Mouse (Mus musculus) urinary bladder, postnatal 14 days (tissue): ENCODE measurements at regions not wholly inside any gene's neighbourhood (a gene's known extent, or its start where the extent isn't known, plus 50 kb on each side); places are given as distances from the start of the nearest gene placed in this dataset.
A peak's percentile ranks its signal among the peaks of the same experiment; 100 is the strongest.

Source experiments
- DNase-seq: peaks from one replicate; pipeline ENCODE4 v3.0.0; 2021; ENCODE audit warnings: low spot score

DNA sequence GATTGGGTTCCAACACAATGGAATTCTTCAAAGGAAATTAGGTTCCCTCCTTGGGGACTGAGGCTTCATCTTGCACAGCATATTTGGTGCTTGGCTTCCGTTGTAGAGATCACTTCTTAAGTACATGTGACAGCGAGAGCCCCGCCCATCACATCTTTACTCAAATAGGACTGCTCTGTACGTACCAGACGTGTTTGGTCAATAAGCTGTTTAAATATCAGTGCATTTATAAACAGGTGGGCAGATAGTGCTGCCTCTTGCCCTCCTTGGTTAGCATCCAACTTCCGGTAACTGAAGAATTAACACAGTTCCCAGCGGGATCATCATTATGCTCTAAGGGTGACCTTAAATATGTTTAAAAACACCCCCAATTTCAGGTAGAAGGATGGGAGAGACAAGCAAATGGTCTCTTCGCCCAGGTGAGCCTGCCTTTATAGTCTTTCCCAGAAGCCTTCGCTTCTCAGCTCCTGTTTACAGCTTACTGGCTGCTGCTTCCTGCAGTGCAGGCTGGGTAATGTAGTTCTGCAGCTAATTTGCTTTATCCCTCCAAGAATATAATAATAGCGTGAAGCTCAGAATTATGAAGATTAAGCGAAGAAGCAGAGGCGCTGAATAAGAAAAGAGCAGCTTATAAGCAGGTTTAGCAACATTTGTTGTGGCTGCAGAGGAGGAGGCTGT is 242.1 kb downstream of the Foxo1 start:
- peak; percentile 28 for DNase-seq

DNA sequence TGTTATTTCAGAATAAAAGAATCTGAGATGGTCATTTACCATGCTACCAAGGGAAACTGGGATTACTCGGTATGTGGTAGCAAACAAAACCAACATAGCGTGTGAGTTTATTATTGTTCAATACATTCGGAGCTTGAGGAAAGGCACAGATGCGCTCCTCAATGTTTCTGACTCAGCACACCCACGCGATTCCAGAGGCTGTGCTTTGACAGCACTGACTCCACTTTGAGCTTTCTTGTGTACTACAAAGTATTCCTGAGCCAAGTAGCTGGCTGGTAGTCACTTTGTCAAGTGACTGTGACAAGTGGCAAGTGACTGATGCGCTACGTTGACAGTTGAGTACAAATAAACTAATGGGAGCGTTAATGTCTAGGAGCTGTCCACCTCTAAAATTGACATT is 235.8 kb downstream of the Foxo1 start:
- no peak for DNase-seq

DNA sequence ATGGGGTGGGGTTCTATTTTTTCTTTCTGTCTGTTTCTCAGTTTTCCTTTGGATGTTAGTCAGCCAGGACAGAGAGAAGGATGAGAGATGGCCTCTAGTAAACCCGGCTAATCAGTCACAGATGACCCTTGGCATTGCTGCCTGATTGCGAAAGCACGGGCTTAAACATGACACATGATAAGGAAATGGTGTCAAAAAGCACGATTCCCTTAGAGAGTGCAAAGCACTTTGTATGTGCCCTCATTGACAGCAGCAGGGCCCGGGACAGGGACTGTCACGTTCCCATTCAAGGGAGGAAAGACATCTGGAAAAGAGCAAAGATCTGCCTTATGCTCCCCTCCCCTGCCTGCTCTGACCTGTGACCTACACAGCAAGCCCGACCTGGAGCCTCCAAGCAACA is 234.1 kb downstream of the Foxo1 start:
- DNase-seq: peak; percentile 61

DNA sequence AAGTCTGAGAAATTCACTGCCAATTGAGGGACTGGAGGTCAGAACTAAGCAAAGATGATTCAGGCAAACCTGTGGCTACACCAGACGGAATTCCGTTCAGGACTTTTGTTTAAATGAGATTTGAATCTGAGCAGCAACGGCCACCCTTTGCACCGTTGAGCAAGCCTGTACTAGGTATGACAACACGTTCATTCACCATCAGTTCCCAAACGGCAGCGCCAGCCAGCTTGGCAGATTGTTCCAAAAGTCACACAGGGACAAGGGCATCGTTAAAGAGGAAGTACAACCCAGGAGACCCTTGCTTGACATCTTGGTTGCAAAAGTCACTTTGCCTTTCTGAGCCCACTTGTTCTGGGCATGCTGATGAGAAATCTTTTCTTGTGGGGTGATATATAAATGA is 233.5 kb downstream of the Foxo1 start:
- DNase-seq: no peak

DNA sequence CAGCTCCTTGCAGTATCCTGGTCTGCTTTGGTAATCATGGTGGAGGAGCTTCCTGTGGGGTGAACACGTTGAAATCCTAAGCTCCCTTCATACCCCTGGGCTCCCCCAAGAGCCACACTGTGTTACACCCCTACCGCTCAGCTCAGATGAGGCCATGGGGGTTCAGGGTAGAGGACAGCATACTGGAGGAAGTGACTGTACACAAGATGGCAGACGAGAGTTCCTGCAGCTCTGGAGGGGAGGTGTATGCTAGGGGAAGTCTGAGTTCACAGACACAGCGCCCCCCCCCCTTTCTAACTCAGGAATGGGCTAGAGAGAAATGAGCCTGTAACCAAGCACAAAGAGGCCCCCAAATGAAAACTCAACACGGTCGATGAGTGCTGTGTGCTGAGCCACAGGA is 231.9 kb downstream of the Foxo1 start:
- no peak for DNase-seq

DNA sequence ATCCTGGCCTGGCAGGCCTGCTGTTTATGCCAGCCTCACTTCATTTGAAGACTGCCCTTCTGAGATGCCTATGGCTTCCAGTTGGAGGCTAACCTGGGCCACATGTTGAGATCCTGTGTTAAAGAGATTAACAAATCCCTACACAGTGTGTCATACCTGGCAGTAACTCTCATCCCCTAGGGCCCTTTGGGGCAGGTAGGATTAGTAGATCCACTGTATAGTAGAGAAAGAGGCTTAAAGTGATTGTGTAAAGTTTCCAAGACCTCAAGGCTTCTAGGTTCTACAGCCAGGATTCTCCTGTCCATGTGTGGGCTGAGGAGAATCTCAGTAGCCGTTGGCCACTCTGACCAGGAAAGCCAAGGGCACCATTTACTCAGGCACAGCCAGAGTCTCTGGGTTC is 231.4 kb downstream of the Foxo1 start:
- DNase-seq: no peak

DNA sequence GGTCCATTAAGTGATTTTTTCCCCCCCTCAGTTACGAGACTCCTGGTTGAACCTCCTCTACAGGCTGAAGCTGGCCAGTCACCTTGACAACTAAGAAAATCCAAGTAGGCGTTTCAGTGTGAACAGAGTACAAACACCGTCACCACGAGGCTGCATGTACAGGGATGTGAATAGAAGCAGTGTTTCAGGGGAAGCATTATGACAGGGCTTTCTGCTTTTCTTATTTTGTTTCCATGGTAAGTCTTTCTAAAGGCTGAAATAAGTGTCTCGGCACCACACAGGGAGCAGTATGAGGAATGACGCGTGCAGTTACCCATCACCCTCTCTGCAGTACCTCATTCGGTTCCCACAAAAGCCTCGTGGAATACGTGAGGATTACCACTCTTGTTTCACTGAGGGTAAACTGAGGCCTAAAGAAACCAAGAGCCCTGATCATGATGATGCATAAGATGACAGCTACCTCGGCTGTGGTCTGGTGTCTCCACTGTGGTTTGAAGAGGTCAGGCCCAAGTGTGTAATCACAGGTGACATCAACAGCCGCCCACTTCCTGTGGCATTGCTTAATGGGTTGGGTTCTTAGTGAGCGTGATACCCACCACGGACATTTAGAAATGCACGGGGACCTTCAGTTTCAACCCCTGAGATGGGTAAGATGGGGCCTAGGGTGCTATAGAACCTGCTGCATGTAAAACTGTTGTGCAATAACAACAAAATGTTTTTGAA is 230.5 kb downstream of the Foxo1 start:
- DNase-seq: no peak

DNA sequence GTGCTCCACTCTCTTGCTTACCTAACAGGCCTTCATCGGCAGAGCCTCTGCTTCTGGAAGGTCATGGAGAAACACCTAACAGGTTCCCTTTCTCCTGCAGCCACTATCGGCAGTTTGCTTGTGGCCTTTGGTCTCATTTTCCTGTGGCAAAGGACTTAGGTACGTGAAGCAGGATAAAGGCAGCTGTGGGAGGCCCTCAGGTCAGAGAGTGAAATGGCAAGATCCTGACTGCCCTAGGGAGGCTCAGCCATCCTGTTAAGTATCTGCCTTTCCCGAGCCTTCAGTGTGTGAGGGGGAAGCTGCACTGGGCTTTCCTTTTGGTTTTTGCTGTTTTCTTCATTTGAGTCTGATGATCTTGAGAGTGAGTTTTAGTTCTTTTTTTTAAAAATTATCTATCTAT is 228.8 kb downstream of the Foxo1 start:
- DNase-seq: no peak

DNA sequence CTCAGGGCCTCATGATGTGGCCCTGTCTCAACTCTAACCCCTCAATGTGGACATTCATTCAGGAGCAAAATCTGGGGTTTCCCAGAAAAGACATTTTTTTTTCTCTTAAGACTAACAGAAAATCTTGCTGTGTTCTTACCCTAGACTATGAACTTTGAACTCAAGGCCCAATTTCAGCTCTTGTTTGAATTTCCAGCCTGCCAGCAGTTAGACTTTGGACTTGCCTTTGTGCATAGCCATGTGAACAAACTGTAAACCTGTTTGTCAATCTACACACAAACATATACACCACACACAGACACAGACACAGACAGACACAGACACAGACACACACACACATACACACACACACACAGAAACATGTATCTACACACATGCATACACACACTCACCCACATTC is 227.3 kb downstream of the Foxo1 start:
- no peak for DNase-seq

DNA sequence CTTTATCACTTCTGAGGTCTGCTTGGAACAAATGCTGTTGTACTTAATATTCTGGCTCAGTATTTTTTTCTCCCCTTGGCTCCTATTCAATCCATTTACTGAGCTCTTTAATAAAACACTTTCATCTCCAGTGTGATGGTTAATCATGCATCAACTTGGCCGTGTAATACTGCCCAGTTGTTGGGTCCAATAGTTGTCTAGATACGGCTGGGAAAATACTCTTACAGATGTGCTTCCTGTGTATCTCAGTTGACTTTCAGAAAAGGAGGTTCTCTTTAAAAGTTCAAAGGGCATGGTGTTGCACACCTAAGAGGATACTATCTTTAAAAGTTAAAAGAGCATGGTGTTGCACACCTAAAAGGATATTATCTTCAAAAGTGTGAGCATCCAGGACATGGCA is 226.8 kb downstream of the Foxo1 start:
- DNase-seq: no peak

DNA sequence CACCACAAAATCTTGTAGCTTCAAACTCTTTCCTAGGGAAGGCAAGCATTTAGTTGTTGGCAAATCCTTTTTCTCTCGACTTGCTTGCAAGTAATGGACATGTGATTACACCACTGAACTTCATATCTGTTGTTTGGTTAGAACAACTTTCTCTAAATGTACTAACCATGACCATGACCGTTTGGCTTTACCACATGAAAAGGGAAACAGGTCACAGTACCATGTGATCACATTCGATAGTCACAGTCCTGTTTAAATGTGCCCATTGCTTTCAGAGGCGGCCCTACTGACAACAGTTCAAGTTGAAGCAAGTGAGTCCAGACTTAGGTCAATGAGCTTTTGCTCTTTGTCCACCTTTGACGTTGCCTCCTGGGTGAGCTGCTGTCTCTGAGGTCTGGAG is 211.1 kb downstream of the Foxo1 start:
- DNase-seq: no peak

DNA sequence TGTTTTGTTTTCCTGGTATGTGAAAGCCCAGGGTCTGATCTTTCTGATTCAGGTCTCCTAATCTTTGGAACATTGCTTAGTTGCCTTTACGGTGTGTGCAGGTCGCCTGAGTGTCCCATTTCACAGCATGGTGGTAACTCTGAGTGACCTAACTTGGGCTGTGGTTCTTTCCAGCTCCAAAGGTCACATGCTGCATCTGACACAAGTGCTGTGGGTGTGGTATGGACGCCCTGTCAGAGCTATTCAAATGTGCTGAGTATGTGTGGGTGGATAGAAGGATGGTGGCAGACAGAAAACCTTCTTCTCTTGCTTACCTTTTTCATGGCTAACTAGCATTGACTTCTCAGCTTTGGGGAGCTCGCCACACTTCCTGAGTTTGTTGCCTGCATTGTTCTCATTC is 201.8 kb downstream of the Foxo1 start:
- no peak for DNase-seq

DNA sequence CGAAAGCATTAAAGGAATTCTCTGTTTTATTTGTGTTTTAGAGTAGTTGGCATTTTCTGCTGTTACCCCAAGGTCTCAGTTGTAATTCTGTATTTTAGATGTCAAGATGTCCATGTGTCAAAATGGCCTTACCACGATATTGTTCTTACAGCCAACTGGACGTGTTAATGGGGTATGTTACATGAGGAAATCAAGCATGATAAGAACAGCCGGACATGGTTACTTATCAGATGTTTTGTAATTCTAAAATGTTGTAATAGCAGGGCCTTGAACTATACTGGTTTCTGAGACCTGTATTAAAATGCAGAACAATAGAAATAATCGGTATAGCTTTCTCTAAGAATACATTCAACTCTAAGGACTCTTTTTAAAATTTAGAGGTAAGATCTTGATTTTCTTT is 201.3 kb downstream of the Foxo1 start:
- DNase-seq: no peak

DNA sequence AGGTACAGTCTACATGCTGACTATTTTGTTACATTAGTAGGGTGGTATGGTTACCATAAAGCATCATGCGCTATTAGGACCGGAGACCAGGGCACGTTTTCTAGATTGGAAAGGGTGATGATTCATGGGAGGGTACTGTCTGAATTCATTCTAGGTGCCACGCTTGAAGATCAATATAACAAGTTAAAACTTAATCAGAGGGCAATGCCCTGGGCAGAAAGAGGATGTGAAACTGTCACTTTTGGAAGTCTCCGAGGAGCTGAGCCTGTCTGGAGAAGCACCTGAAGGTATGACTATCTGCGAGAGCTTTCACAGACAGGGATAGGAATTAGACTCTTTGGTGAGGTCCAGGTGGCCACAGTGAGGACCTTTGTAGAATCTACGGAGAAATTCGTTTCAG is 200.2 kb downstream of the Foxo1 start:
- no peak for DNase-seq

DNA sequence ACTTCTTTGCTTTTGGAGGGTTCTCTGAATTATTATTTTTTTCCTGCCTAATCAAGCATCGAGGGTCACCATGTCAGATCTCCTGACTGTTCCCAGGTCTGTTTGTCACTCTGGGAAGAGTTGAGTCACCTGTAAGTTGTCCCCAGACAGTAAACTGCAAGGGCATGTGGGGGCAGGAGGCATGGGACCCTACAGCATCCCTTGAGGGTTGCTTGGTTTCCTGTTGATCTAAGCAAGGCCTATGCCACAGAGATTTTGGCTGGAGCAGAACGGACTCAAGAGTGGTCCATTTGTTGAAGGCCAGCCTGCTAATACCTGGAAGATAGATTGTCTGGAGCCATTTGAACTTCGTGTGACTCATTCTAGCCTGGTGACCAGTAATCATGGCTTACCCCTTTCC is 199.7 kb downstream of the Foxo1 start:
- DNase-seq: no peak

DNA sequence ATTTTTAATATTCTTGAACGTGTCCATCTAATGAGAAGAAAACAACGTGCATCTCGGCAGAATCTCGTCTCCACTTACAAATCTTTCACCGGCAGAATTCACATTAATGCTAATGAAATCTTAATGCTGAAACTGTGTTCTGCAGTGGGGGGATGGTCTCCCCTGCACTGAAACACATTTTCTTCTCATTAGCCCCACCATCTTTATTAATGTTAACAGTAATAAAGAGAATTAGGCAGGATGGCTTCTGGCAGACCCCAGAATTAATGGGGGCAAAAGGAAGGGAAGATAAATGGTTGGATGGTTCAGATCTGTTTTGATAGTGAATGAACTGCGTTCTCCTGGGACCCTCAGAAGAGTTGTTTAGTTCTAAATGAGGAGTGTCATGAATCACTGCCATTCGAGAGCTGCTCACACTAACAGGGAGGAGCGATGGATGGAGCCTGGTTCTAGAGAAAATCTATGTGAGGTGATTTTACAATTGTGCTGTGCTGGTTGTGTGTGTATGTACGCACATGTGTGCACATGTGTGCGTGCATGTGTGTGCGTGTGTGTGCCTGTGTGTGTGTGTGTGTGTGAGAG is 198.9 kb downstream of the Foxo1 start:
- DNase-seq: no peak

DNA sequence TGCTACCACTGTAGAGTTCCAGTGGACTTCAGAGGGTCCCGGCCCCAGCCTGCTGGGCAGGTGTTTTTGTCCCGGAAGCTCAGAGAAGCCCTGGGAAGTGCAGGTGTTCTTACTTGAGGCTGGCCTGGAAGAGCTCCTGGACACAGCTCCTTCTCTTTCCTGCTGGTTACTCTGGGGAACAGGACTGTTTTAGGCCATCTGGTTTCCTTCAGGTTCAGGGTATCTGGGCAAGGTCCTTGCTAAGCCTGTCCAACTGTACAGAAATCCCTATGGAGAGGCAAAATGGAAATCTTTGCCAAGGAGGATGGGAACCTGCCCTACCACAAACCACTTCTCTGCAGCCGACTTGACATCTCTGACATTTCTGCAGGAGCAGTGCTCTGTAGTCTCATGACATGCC is 198.4 kb downstream of the Foxo1 start:
- DNase-seq: no peak

DNA sequence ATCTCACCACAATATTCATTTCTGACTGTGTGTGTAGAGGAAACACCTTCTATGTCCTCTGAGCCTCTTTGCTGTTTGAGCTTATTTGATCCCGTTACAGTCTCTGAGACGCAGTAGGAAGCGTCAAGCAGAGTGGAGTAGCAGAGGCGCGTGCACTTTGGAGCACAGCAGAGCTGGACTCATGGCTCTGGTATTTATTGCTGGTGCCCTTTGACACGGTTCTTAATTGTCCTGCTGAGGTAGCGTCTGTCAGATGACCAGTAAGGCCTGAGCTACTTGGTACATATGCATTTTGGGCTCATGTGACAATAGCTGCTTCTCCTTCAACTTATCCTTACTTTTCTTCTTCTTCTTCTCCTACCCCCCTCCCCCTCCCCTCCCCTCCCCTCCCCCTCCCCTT is 195.8 kb downstream of the Foxo1 start:
- peak; percentile 26 for DNase-seq

DNA sequence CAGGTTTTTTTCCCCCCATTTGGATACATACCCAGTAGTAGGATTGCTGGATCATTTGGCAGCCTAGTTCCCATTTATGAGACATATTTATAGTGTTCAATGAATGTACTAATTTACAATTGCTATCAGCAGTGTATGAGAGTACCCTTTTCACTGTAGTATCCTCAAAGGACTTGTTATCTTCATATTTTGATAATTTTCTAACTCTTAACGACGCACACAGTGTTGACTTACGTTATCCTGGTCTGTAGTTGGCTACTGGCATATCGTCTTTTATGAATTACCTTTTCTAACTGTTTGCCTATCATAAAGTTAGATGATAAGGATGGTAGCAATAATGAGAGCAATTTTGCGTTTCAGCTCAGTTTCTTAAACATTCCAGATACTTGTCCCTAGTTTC is 186.8 kb downstream of the Foxo1 start:
- DNase-seq: no peak

DNA sequence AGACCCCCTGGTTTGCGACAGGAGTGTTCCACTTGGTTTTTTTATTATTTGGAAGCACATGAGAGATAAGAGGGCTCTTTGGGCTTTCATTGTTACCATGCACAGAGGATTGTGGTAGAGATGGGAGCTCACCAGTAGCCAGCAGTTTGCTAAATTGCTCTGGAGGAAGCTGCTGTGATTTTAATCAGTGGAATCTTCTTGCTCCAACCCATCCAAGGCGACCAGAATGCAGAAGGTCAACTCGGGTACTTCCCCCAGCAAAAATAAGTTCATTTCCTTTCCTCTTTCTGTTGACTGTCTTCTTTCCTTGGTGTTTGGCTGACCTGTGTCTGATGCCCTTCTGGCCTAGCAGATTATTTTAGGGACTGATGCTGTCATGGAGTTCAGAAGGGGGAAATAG is 184.9 kb downstream of the Foxo1 start:
- no peak for DNase-seq

DNA sequence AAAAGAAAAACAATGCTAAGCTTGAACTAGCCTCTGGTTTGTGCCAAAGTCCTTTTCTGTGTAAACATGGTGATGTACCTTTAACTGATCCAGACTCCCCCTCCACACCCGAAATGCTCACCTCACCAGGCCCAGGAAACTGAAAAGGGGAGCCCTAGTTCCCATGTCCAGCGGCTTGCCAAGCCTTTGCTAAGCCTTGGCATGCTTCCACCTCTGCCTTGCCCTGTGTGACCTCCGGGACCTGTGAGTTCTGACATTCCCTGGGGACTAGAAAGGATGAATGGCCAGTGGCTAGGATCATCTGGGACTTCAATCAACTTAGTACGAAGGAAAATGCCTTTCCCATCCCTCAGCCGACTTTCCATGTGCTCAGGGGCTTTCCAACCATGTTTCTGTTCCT is 184.2 kb downstream of the Foxo1 start:
- DNase-seq: no peak

DNA sequence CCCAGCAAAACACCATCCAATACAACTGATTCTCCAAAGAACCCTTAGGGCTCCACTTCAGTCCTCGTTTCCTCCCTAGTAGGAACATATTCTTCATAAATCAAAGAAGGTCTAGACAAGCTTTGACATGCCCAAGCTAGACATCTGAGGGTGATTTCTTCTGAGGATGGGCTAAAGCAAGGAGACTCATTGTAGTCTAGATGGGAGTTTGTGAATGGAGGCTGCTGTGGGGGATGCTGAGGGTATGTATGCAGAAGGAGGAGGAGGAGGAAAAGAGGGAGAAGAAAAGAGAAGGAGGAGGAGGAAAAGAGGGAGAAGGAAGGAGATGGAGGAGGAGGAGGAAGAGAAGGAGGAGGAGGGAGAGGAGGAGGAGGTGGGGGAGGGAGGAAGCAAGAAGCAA is 178.9 kb downstream of the Foxo1 start:
- DNase-seq: no peak

DNA sequence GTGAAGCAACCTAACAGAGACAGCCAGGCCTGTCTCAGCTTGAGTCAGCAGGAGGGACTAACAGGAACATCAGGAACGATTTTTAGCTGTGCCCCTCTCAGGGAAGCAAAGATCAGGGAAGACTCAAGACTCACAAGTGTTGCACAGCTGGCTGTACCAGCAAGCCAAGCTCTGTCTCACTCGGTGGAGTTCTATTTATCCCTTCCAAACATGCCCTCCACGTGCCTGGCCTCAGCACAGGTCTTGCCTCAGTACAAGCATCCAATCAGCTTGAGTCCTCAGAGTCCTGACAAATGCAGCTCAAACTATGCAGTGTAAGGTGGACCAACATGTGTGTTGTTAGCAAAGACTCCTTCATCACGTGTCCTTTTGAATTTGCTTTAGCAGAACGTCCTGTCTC is 178.4 kb downstream of the Foxo1 start:
- DNase-seq: no peak
